Mouse (Mus musculus) midbrain, embryonic 12.5 days (tissue): ENCODE measurements around the gene Supt16. TPM values are rescaled to one million over a fixed set of nuclear protein-coding genes. Genes with fewer than 3 reads are reported as not detected.

Experiments used
- ATAC-seq: fragments of 200-750 bp; cut with Nextera tagmentation; 2 replicates; pipeline ENCODE4 v1.8.0; 2017; ENCODE audit warnings: low read depth, moderate TSS enrichment, moderate library complexity; ENCODE audit not compliant: low FRiP score
- H3K27ac ChIP-seq: fragments of 300-500 bp; sonication (generic); replicated peaks from 2 replicates; pipeline ENCODE4 v1.5.1; 2016; ENCODE audit warnings: mild to moderate bottlenecking
- H3K27me3 ChIP-seq: fragments of 300-500 bp; sonication (generic); 2 replicates; pipeline ENCODE4 v1.6.1; 2016; ENCODE audit warnings: mild to moderate bottlenecking
- H3K36me3 ChIP-seq: fragments of 300-500 bp; sonication (generic); 2 replicates; pipeline ENCODE4 v1.6.1; 2016
- H3K4me1 ChIP-seq: fragments of 300-500 bp; sonication (generic); 2 replicates; pipeline ENCODE4 v1.6.1; 2016
- H3K4me2 ChIP-seq: fragments of 300-500 bp; sonication (generic); replicated peaks from 2 replicates; pipeline ENCODE4 v1.6.1; 2016; ENCODE audit warnings: mild to moderate bottlenecking, moderate library complexity
- H3K4me3 ChIP-seq: fragments of 300-500 bp; sonication (generic); 2 replicates; pipeline ENCODE4 v1.5.1; 2016; ENCODE audit warnings: mild to moderate bottlenecking
- H3K9ac ChIP-seq: fragments of 300-500 bp; sonication (generic); replicated peaks from 2 replicates; pipeline ENCODE4 v1.6.1; 2016; ENCODE audit warnings: mild to moderate bottlenecking, moderate library complexity
- H3K9me3 ChIP-seq: fragments of 300-500 bp; sonication (generic); 2 replicates; pipeline ENCODE4 v1.6.1; 2016; ENCODE audit warnings: mild to moderate bottlenecking
- WGBS: fragments of 180-500 bp; shearing (Covaris S2); methylation state at CpG from one replicate; pipeline ENCODE4 v1.1.7; 2016; 5-methylcytosine and 5-hydroxymethylcytosine counted together
- polyA plus RNA-seq: library from polyadenylated mRNA; unstranded; fragments of >200 nt; fragmentation: Nextera tagmentation; extraction: Ambion mirVana; gene quantifications from 2 replicates; pipeline ENCODE4 v1.2.1, GENCODE M21; 2016

Gene Supt16
- polyA plus RNA-seq, 1 experiment from 2014 or later: 75.2 TPM

- Histone ChIP-seq H3K27ac (peak overlapping the region; percentile 98), H3K4me2 (peak overlapping the region; percentile 68), H3K36me3 (peaks cover 39% of the 10 kb centered on the region), H3K27me3 (no peaks in the 10 kb centered on the region), H3K9ac (peak overlapping the region; percentile 98), H3K9me3 (no peaks in the 10 kb centered on the region), H3K4me1 (peaks cover 15% of the 10 kb centered on the region), H3K4me3 (peak overlapping the region; percentile 100)
- WGBS: 1% methylated on average over 56 of the region's 59 CpGs
- peak; percentile 41 for ATAC-seq
These were observed 723 bp downstream of the Supt16 start for GRCm38 (mm10) chr14:52196230-52197155.

- H3K4me1 ChIP-seq: peaks cover 15% of the 10 kb centered on the region
- no peaks in the 10 kb centered on the region for H3K27me3 ChIP-seq
- H3K9me3 ChIP-seq: no peaks in the 10 kb centered on the region
- H3K36me3 ChIP-seq: peaks cover 33% of the 10 kb centered on the region
- no peak for ATAC-seq
- peak overlapping the region; percentile 68 for H3K4me2 ChIP-seq
- peak overlapping the region; percentile 98; the same call in 1 of the 2 replicates for H3K9ac ChIP-seq
- WGBS: 12% methylated on average over 3 of the region's 3 CpGs
- no peak overlapping the region for H3K27ac ChIP-seq
- H3K4me3 ChIP-seq: peak overlapping the region; percentile 100
These were observed 1.5 kb downstream of the Supt16 start for GRCm38 (mm10) chr14:52195691-52196090.

DNA sequence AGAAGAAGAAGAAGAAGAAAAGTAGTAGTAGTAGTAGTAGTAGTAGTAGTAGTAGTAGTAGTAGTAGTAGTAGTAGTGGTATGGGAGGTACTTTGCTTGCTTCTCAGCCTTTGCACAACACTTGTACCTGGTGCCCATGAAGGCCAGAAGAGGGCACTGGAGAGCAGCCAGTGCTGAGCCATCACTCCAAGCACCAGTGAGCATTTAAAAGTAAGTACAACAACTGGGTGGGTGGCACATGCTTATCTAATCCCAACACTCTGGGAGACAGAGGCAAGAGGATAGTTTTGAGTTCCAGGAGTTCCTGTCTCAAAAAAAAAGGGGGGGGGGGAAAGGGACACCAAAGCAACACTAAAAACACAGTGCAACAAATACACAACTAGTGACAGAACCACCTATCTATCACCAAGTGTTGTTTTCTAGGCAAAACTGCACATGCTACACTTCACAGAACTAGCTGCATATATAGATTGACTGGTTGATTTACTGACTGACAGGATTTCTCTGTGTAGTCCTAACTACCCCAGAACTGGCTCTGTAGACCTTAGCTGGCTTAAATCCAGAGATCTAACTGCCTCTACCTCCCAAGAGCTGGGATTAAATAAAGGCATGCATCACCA is 6.4 kb downstream of the Supt16 start:
- no peaks in the 10 kb centered on the region for H3K27me3 ChIP-seq
- no peak overlapping the region for H3K4me3 ChIP-seq
- H3K4me1 ChIP-seq: peaks cover 8% of the 10 kb centered on the region
- peaks cover 10% of the 10 kb centered on the region; the same call in 1 of the 2 replicates for H3K36me3 ChIP-seq
- no peak overlapping the region for H3K9ac ChIP-seq
- ATAC-seq: no peak
- H3K9me3 ChIP-seq: no peaks in the 10 kb centered on the region
- H3K4me2 ChIP-seq: no peak overlapping the region
- H3K27ac ChIP-seq: no peak overlapping the region

DNA sequence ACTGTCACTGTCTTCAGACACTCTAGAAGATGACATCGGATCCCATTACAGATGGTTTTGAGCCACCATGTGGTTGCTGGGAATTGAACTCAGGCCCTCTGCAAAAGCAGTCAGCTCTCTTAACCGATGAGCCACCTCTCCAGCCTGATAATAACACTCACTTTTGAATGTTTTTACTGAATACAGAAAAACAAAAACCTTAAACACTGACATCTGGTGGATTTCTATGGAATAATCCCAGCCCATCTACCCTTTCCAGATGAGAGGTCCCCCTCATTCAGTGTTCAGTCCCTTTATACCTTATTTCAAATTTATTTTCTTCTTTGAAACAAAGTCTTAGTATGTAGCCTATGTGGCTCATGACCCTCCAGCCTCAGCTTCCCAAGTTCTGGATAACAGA is 7.7 kb downstream of the Supt16 start:
- 85% methylated on average over 2 of the region's 2 CpGs for WGBS
- no peaks in the 10 kb centered on the region for H3K9me3 ChIP-seq
- no peaks in the 10 kb centered on the region for H3K4me1 ChIP-seq
- H3K27ac ChIP-seq: no peak overlapping the region
- H3K27me3 ChIP-seq: no peaks in the 10 kb centered on the region
- peaks cover 10% of the 10 kb centered on the region; the same call in 1 of the 2 replicates for H3K36me3 ChIP-seq
- H3K9ac ChIP-seq: no peak overlapping the region
- no peak overlapping the region for H3K4me3 ChIP-seq
- no peak overlapping the region for H3K4me2 ChIP-seq
- ATAC-seq: no peak

DNA sequence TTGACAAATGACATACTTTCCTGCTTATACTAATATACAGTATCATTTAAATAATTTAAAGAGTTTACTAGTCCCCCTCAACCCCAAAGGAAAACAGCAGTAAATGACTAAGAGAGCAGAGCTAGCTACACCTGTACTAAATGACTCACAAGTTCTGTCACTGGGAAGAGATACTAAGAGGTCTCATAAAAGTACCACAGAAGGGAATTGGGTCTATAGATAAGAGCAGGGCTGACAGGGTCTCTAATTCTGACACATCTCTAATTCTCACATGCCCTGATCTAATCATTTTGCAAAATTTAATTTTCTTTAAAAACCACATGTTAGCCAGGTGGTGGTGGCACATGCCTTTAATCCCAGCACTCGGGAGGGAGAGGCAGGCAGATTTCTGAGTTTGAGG is 8.4 kb downstream of the Supt16 start:
- no peak for ATAC-seq
- peaks cover 12% of the 10 kb centered on the region for H3K36me3 ChIP-seq
- WGBS: 96% methylated on average over 1 of the region's 1 CpGs

GRCm38 (mm10) chr14:52166571-52166970 is 30.6 kb downstream of the Supt16 start:
- no peak for ATAC-seq

More for the DNA sequence above, 8.4 kb downstream of the Supt16 start:
- H3K9ac ChIP-seq: no peak overlapping the region
- H3K4me3 ChIP-seq: no peak overlapping the region
- H3K4me1 ChIP-seq: no peaks in the 10 kb centered on the region
- H3K9me3 ChIP-seq: no peaks in the 10 kb centered on the region
- no peak overlapping the region for H3K4me2 ChIP-seq
- no peak overlapping the region for H3K27ac ChIP-seq
- H3K27me3 ChIP-seq: no peaks in the 10 kb centered on the region

DNA sequence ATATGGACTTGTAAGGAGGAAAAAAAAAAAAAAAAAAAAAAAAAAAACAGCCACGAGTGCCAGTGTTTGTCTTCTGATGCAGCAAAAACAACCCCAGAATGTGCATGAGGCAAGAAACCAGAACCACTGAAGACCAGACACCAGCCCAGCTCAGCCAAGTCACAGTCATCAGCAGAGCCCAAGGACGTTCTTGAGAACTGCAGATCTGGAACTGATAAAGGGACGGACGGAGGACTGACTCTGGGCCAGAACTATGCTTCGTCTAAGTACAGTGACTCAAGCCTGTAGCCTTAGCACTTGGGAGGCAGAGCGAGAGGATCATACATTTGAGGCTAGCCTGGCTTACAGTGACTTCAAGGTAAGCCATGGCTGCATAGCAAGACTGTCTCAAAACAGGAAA is 36.3 kb downstream of the Supt16 start:
- H3K9ac ChIP-seq: no peak overlapping the region
- no peak overlapping the region for H3K4me2 ChIP-seq
- H3K9me3 ChIP-seq: no peaks in the 10 kb centered on the region
- no peaks in the 10 kb centered on the region for H3K4me1 ChIP-seq
- H3K4me3 ChIP-seq: no peak overlapping the region
- peaks cover 73% of the 10 kb centered on the region for H3K36me3 ChIP-seq
- WGBS: 87% methylated on average over 6 of the region's 6 CpGs
- ATAC-seq: no peak
- H3K27me3 ChIP-seq: no peaks in the 10 kb centered on the region
- no peak overlapping the region for H3K27ac ChIP-seq

More at GRCm38 (mm10) chr14:52166571-52166970, 30.6 kb downstream of the Supt16 start:
- Histone ChIP-seq H3K9me3 (no peaks in the 10 kb centered on the region), H3K27me3 (no peaks in the 10 kb centered on the region), H3K4me3 (no peak overlapping the region), H3K4me2 (no peak overlapping the region), H3K9ac (no peak overlapping the region), H3K4me1 (no peaks in the 10 kb centered on the region), H3K27ac (no peak overlapping the region), H3K36me3 (peaks cover 84% of the 10 kb centered on the region)
- WGBS: 95% methylated on average over 2 of the region's 2 CpGs

- Histone ChIP-seq H3K27ac (no peak overlapping the region), H3K27me3 (no peaks in the 10 kb centered on the region), H3K9ac (no peak overlapping the region), H3K4me1 (peaks cover 17% of the 10 kb centered on the region), H3K4me2 (no peak overlapping the region), H3K36me3 (peaks cover 19% of the 10 kb centered on the region), H3K9me3 (no peaks in the 10 kb centered on the region), H3K4me3 (no peak overlapping the region)
- no peak for ATAC-seq
- WGBS: 85% methylated on average over 2 of the region's 2 CpGs
These were observed 42.2 kb downstream of the Supt16 start for GRCm38 (mm10) chr14:52155008-52155407.

DNA sequence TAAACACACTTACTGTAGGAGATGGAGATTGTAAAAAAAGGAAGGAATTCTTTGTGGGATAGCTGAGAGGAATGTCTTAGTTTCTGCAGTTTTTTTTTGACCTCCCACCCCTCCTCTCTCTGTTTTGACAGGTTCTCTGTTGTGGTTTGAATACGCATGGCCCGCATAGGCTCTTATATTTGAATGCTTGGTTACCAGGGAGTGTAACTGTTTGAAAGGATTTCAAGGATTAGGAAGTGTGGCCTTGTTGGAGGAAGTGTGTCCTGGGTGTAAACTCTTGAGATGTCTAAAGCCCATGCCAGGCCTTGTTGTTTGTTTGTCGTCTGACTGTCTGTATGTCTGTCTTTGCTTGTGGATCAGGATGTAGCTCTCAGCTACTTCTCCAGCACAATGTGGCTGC is 44.6 kb downstream of the Supt16 start:
- Histone ChIP-seq H3K9ac (no peak overlapping the region), H3K4me2 (no peak overlapping the region; the same call in 1 of the 2 replicates), H3K27ac (no peak overlapping the region), H3K36me3 (no peaks in the 10 kb centered on the region), H3K9me3 (no peaks in the 10 kb centered on the region), H3K27me3 (no peaks in the 10 kb centered on the region), H3K4me3 (no peak overlapping the region), H3K4me1 (peaks cover 17% of the 10 kb centered on the region)
- peak; percentile 55 for ATAC-seq
- 31% methylated on average over 3 of the region's 3 CpGs for WGBS

GRCm38 (mm10) chr14:52152179-52152578 is 45.0 kb downstream of the Supt16 start:
- H3K4me2 ChIP-seq: peak overlapping the region; percentile 24; the same call in 1 of the 2 replicates

GRCm38 (mm10) chr14:52149888-52150287 is 47.3 kb downstream of the Supt16 start:
- 63% methylated on average over 4 of the region's 4 CpGs for WGBS
- H3K4me3 ChIP-seq: no peak overlapping the region
- no peak for ATAC-seq
- no peaks in the 10 kb centered on the region for H3K27me3 ChIP-seq
- no peaks in the 10 kb centered on the region for H3K36me3 ChIP-seq
- no peak overlapping the region for H3K4me2 ChIP-seq
- no peak overlapping the region for H3K9ac ChIP-seq
- H3K9me3 ChIP-seq: no peaks in the 10 kb centered on the region
- H3K27ac ChIP-seq: no peak overlapping the region
- H3K4me1 ChIP-seq: peaks cover 17% of the 10 kb centered on the region

More at GRCm38 (mm10) chr14:52152179-52152578, 45.0 kb downstream of the Supt16 start:
- no peak overlapping the region for H3K27ac ChIP-seq
- no peak overlapping the region for H3K9ac ChIP-seq
- H3K4me1 ChIP-seq: peaks cover 17% of the 10 kb centered on the region
- no peak overlapping the region for H3K4me3 ChIP-seq
- WGBS: 29% methylated on average over 7 of the region's 7 CpGs
- no peaks in the 10 kb centered on the region for H3K9me3 ChIP-seq
- ATAC-seq: peak; percentile 64
- H3K27me3 ChIP-seq: no peaks in the 10 kb centered on the region
- H3K36me3 ChIP-seq: no peaks in the 10 kb centered on the region

- Histone ChIP-seq H3K27ac (no peak overlapping the region), H3K9me3 (no peaks in the 10 kb centered on the region), H3K27me3 (peaks cover 2% of the 10 kb centered on the region; the same call in 1 of the 2 replicates), H3K36me3 (no peaks in the 10 kb centered on the region), H3K9ac (no peak overlapping the region), H3K4me2 (no peak overlapping the region), H3K4me1 (peaks cover 1% of the 10 kb centered on the region; the same call in 1 of the 2 replicates), H3K4me3 (no peak overlapping the region)
- 55% methylated on average over 4 of the region's 4 CpGs for WGBS
- no peak for ATAC-seq
These were observed 50.7 kb downstream of the Supt16 start for GRCm38 (mm10) chr14:52146540-52146939.
